Mouse (Mus musculus) lung, postnatal 0 days (tissue): Measurements from ENCODE around the gene Tmem274.

Experiments used
- CTCF ChIP-seq: IDR thresholded peaks from 2 replicates; pipeline ENCODE4 v1.5.1; 2016; ENCODE audit warnings: antibody characterized with exemption, mild to moderate bottlenecking
- EP300 ChIP-seq: IDR thresholded peaks from 2 replicates; pipeline ENCODE4 v1.6.1; 2016; ENCODE audit warnings: antibody characterized with exemption, mild to moderate bottlenecking, control low read depth

- TF ChIP-seq CTCF = no peak
- no peak for TF ChIP-seq EP300
Measured at GRCm38 (mm10) chr4:149517868-149518340, 40.7 kb downstream of the Tmem274 start, which contains the start of gene Ctnnbip1.
